Mouse (Mus musculus) erythroblast, embryonic 14.5 days (primary cell): ENCODE data around the gene BC035044.

Experiments used
- GATA1 ChIP-seq: IDR thresholded peaks from 2 replicates; pipeline ENCODE4 v1.6.1; 2012; ENCODE audit warnings: low read length, inconsistent platforms, mixed read lengths
- TAL1 ChIP-seq: IDR thresholded peaks from 3 replicates; pipeline ENCODE4 v1.6.1; 2012; ENCODE audit warnings: low read length, inconsistent platforms, mixed read lengths

- TF ChIP-seq GATA1, result no peak
- TF ChIP-seq TAL1, result no peak
Observed at GRCm38 (mm10) chr6:128844586-128845080, 46.3 kb downstream of the BC035044 start.
